Mouse (Mus musculus) forebrain, embryonic 16.5 days (tissue): Measurements from ENCODE around the gene Tfcp2l1. TPM values are rescaled to one million over a fixed set of nuclear protein-coding genes. Genes with fewer than 3 reads are reported as not detected.

ENCODE experiments used
- ATAC-seq: fragments of 200-750 bp; cut with Nextera tagmentation; 2 replicates; pipeline ENCODE4 v1.8.0; 2017; ENCODE audit warnings: mild to moderate bottlenecking, moderate library complexity
- H3K27ac ChIP-seq: fragments of 300-500 bp; sonication (generic); 2 replicates; pipeline ENCODE4 v1.5.1; 2014; ENCODE audit warnings: low read length, control low read depth
- H3K27me3 ChIP-seq: fragments of 300-500 bp; sonication (generic); replicated peaks from 2 replicates; pipeline ENCODE4 v1.6.1; 2014; ENCODE audit warnings: low read length; ENCODE audit not compliant: control insufficient read depth, insufficient read depth
- H3K36me3 ChIP-seq: fragments of 300-500 bp; sonication (generic); 2 replicates; pipeline ENCODE4 v1.6.1; 2014; ENCODE audit not compliant: control insufficient read depth, insufficient read depth
- H3K4me1 ChIP-seq: fragments of 300-500 bp; sonication (generic); replicated peaks from 2 replicates; pipeline ENCODE4 v1.6.1; 2014; ENCODE audit warnings: low read length; ENCODE audit not compliant: control insufficient read depth, insufficient read depth
- H3K4me2 ChIP-seq: fragments of 300-500 bp; sonication (generic); 2 replicates; pipeline ENCODE4 v1.6.1; 2014; ENCODE audit warnings: mild to moderate bottlenecking, low read length, control low read depth
- H3K4me3 ChIP-seq: fragments of 300-500 bp; sonication (generic); replicated peaks from 2 replicates; pipeline ENCODE4 v1.5.1; 2014; ENCODE audit warnings: mild to moderate bottlenecking, low read length, control low read depth
- H3K9ac ChIP-seq: fragments of 300-500 bp; sonication (generic); replicated peaks from 2 replicates; pipeline ENCODE4 v1.6.1; 2014; ENCODE audit warnings: low read depth, low read length, control low read depth
- H3K9me3 ChIP-seq: fragments of 300-500 bp; sonication (generic); 2 replicates; pipeline ENCODE4 v1.6.1; 2016; ENCODE audit warnings: low read length; ENCODE audit not compliant: control insufficient read depth
- WGBS: fragments of 180-500 bp; shearing (Covaris S2); extraction: QIAGEN DNeasy Blood & Tissue Kit; methylation state at CpG from one replicate; pipeline ENCODE4 v1.1.7; 2014; 5-methylcytosine and 5-hydroxymethylcytosine counted together
- polyA plus RNA-seq: library from polyadenylated mRNA; unstranded; fragments of >200 nt; fragmentation: Nextera tagmentation; extraction: Ambion mirVana; gene quantifications from 2 replicates; pipeline ENCODE4 v1.2.1, GENCODE M21; 2015

The Tfcp2l1 gene
- polyA plus RNA-seq, 1 experiment from 2014 or later, result 0.28 TPM

DNA sequence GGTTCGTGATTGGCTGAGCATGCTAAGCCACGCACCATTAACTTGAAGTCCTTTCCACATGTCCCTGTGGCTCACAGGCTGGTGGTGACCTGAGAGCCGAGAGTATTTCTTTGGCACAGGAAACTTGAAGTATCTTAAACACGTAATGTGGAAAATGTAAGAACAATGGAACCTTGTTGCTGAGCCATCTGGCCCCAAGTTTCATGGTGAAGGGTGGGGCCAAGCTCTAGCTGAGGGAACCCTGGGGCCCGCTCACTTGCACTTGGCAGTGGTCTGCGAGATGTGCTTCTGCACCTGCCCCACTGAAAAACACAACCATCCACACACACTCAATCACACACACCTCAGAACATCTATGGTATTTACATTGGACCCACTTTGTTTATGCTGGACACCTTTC, 90.3 kb downstream of the Tfcp2l1 start:
- H3K4me2 ChIP-seq, result no peak overlapping the region
- no peaks in the 10 kb centered on the region for H3K27me3 ChIP-seq
- H3K4me1 ChIP-seq, result no peaks in the 10 kb centered on the region
- H3K4me3 ChIP-seq, result no peak overlapping the region
- H3K9me3 ChIP-seq, result no peaks in the 10 kb centered on the region
- H3K36me3 ChIP-seq, result no peaks in the 10 kb centered on the region
- no peak for ATAC-seq
- no peak overlapping the region for H3K9ac ChIP-seq
- H3K27ac ChIP-seq, result no peak overlapping the region
- 84% methylated on average over 6 of the region's 6 CpGs for WGBS

- H3K9ac ChIP-seq, result no peak overlapping the region
- no peak overlapping the region for H3K4me3 ChIP-seq
- no peaks in the 10 kb centered on the region for H3K9me3 ChIP-seq
- H3K27me3 ChIP-seq, result no peaks in the 10 kb centered on the region
- no peak overlapping the region for H3K4me2 ChIP-seq
- ATAC-seq, result no peak
- no peak overlapping the region for H3K27ac ChIP-seq
- H3K4me1 ChIP-seq, result no peaks in the 10 kb centered on the region
- no peaks in the 10 kb centered on the region for H3K36me3 ChIP-seq
- WGBS, result 80% methylated on average over 2 of the region's 2 CpGs
These were observed 92.0 kb downstream of the Tfcp2l1 start for GRCm38 (mm10) chr1:118719699-118720098.

DNA sequence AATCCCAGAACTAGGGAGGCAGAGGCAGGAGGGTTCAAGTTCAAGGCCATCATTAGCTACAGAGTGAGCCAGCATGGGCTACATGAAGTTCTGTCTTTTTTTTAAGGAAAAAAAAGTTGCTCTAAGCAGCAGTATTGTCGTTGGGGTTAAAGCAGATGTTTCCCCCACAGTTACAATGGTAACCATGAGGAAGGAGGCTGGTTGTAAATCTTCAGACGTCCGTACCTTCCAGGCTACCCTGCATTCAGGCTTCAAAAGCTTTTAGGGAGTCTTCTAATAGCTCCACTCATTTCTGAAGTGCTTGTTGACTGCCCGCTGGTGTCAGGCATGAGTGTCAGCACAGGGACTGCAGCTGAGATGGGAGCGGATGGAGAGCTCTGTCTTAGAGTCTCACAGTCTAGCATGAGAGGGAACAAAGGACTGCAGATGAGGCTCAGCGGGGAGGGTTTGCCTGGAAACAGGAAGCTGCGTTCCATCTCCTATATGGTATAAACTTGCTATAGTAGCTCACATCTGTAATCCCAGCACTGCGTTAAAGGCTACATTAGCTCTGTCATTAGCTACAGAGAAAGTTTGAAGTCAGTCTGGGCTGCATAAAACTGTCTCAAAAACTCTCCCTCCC, 92.8 kb downstream of the Tfcp2l1 start:
- no peaks in the 10 kb centered on the region for H3K27me3 ChIP-seq
- H3K4me2 ChIP-seq, result no peak overlapping the region
- no peaks in the 10 kb centered on the region for H3K36me3 ChIP-seq
- no peak overlapping the region for H3K27ac ChIP-seq
- H3K9me3 ChIP-seq, result no peaks in the 10 kb centered on the region
- no peaks in the 10 kb centered on the region for H3K4me1 ChIP-seq
- no peak overlapping the region for H3K4me3 ChIP-seq
- no peak for ATAC-seq
- 55% methylated on average over 8 of the region's 8 CpGs for WGBS
- H3K9ac ChIP-seq, result no peak overlapping the region

GRCm38 (mm10) chr1:118727075-118727474, 99.3 kb downstream of the Tfcp2l1 start:
- H3K4me3 ChIP-seq, result no peak overlapping the region
- H3K9me3 ChIP-seq, result no peaks in the 10 kb centered on the region
- H3K27ac ChIP-seq, result no peak overlapping the region
- H3K9ac ChIP-seq, result no peak overlapping the region
- H3K4me1 ChIP-seq, result no peaks in the 10 kb centered on the region
- WGBS, result 83% methylated on average over 4 of the region's 4 CpGs
- H3K36me3 ChIP-seq, result no peaks in the 10 kb centered on the region
- no peak overlapping the region for H3K4me2 ChIP-seq
- no peaks in the 10 kb centered on the region for H3K27me3 ChIP-seq
- ATAC-seq, result no peak

GRCm38 (mm10) chr1:118728796-118729195, 101.1 kb downstream of the Tfcp2l1 start:
- H3K4me1 ChIP-seq, result no peaks in the 10 kb centered on the region
- ATAC-seq, result no peak
- H3K4me2 ChIP-seq, result no peak overlapping the region
- H3K27me3 ChIP-seq, result no peaks in the 10 kb centered on the region
- H3K27ac ChIP-seq, result no peak overlapping the region
- H3K9ac ChIP-seq, result no peak overlapping the region
- H3K36me3 ChIP-seq, result no peaks in the 10 kb centered on the region
- H3K4me3 ChIP-seq, result no peak overlapping the region
- no peaks in the 10 kb centered on the region for H3K9me3 ChIP-seq

Other genes with a start within 250 kb of the Tfcp2l1 start
- 135 and 154 TPM in 2 replicates for gene Clasp1, start 238.9 kb upstream of the Tfcp2l1 start, polyA plus RNA-seq